Mouse (Mus musculus): ENCODE measurements around the gene Wdr72.

DNA sequence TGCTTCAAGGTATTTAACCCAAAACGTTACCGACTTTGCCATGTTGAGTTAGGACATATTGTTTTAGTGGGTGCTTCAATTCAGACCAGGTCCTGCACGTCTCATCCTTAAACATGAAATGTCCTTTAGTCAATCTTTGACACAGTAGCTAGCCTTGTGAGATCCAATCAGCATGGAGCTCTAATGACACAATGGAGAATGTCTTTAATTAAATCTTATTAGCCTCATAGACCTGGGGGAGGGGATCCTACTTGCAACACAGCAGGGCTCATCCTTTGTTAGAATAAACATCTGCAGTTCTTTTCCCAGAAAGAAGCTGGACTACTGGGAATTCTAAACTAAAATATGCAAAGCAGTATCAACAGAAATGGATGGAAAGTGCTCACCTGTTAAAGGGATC lies 171.9 kb downstream of the Wdr72 start:
- no peak for TF ChIP-seq CTCF (IDR thresholded peaks at IDR 0.05; ENCODE audit: control insufficient read depth, insufficient read depth, low read length)
- TF ChIP-seq POLR2A (IDR thresholded peaks at IDR 0.05; ENCODE audit: borderline replicate concordance, control insufficient read depth, low read depth, low read length): no peak

Data from bone marrow, adult 2 months (tissue).